23 mouse cellular contexts compared by ENCODE assay signal in genomic region chr9:112436094-112436493, GRCm38 (mm10).
DNase-seq lines count a peak whose midpoint lies in the region; ATAC-seq and TF ChIP-seq lines count a peak whose summit lies in the region.
"Had no signal": no experiment of that assay in that cellular context is flagged by ENCODE, and none has a peak within 500 bp of the region (broad histone marks: within the 10 kb centered on the region; RNA-seq: fewer than 3 reads in every experiment).

No protein-coding gene starts in this region.

- no peak overlapping the region for H3K4me3 ChIP-seq in cortical plate, adult 2 months (ENCODE audit: insufficient read depth, low read length)
- H3K4me3 ChIP-seq: embryonic facial prominence, embryonic 12.5 days; erythroblast, embryonic 14.5 days; kidney, embryonic 15.5 days; limb, embryonic 12.5 days; liver, embryonic 13.5 days; stomach, embryonic 15.5 days had no signal

- DNase-seq in frontal cortex, postnatal 25 days (ENCODE audit: low spot score in 2 of 2) = no peak
- DNase-seq in left cerebral cortex, adult 18-20 months (ENCODE audit: low spot score in 2 of 2) = peak; percentile 51 to 63
- peak; percentile 25 for DNase-seq in right cerebral cortex, postnatal 14 days
- no peak for DNase-seq in c-Kit-positive CD71-positive TER-119-positive erythroid progenitor cells, embryonic 14.5 days (ENCODE audit: low spot score)
- DNase-seq in B cell, adult 2 months = no peak
- DNase-seq in heart, adult 18-20 months = no peak
- DNase-seq: cerebellum, adult 9-11 months; gastrocnemius, postnatal 25 days; liver, embryonic 13.5 days; lung, embryonic 14.5 days; lung, postnatal 4 days; thymus, adult 2 months had no signal

- H3K27ac ChIP-seq in cortical plate, adult 2 months (ENCODE audit: insufficient read depth, low read length) = 0 out of 2 replicates have a peak overlapping the region, but pooled peaks have one; percentile 67
- H3K27ac ChIP-seq: embryonic facial prominence, embryonic 12.5 days; hindbrain, postnatal 0 days; kidney, embryonic 15.5 days; limb, embryonic 12.5 days; liver, embryonic 13.5 days; stomach, embryonic 15.5 days had no signal

- peak; percentile 81; the same call in 1 of the 2 replicates for ATAC-seq in frontal cortex, adult (ENCODE audit: low TSS enrichment)
- ATAC-seq: forebrain, embryonic 16.5 days; hindbrain, postnatal 0 days; intestine, postnatal 0 days; midbrain, embryonic 16.5 days had no signal

- TF ChIP-seq CTCF in cortical plate, adult 2 months (IDR thresholded peaks at IDR 0.05; ENCODE audit: extremely low read depth, insufficient read depth, low read length) = no peak

- peaks cover 5% of the 10 kb centered on the region for H3K4me1 ChIP-seq in cortical plate, adult 2 months (ENCODE audit: control insufficient read depth, insufficient read depth, low read length)
- H3K4me1 ChIP-seq: embryonic facial prominence, embryonic 12.5 days; kidney, embryonic 15.5 days; limb, embryonic 12.5 days; liver, embryonic 13.5 days; stomach, embryonic 15.5 days had no signal

- TF ChIP-seq POLR2A in cortical plate, adult 2 months (IDR thresholded peaks at IDR 0.05; ENCODE audit: extremely low read depth, insufficient read depth, low read length) = no peak

Comparison
In these comparisons a context has a peak if more than half of its experiments do, and no peak if none do; other contexts are left out.
1. DNase-seq: peak in left cerebral cortex, adult 18-20 months (2 of 2) and right cerebral cortex, postnatal 14 days (single experiment); none in frontal cortex, postnatal 25 days (0 of 2), c-Kit-positive CD71-positive TER-119-positive erythroid progenitor cells, embryonic 14.5 days (single experiment), B cell, adult 2 months (0 of 2) and heart, adult 18-20 months (0 of 2).